Mouse (Mus musculus): ENCODE measurements around the gene Tsnax. TPM values are rescaled to one million over a fixed set of nuclear protein-coding genes. Genes with fewer than 3 reads are reported as not detected.

Gene Tsnax
- polyA plus RNA-seq, 1 experiment: 22.7 TPM

DNA sequence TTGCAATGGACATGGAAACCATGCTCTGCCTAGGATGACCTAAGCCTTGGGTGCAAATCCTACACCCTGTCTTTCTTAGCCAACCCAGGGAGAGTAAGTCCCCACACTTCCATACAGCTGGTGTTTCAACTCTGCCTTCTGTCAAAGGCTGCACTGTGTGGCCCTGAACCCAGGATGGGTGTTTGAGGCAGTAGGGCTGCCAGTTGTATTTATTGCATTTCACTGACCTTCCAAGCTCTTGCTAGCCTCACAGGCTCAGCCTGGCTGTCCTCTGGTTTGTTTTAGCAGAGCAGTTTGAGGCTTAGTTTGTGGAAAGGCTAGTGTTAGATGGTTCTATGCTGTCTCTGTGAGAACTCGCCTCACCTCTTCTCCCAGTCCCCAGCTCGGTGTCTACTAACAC, 61.8 kb downstream of the Tsnax start:
- no peak for TF ChIP-seq CTCF (IDR thresholded peaks at IDR 0.05; ENCODE audit: extremely low read depth, insufficient read depth, insufficient read length, insufficient replicate concordance)
- TF ChIP-seq POLR2A (IDR thresholded peaks at IDR 0.05; ENCODE audit: low read depth, low read length): no peak
- no peak for DNase-seq (ENCODE audit: low read depth in 1 of 2, low spot score in 2 of 2)
- WGBS: 85% methylated on average over 2 of the region's 2 CpGs

DNA sequence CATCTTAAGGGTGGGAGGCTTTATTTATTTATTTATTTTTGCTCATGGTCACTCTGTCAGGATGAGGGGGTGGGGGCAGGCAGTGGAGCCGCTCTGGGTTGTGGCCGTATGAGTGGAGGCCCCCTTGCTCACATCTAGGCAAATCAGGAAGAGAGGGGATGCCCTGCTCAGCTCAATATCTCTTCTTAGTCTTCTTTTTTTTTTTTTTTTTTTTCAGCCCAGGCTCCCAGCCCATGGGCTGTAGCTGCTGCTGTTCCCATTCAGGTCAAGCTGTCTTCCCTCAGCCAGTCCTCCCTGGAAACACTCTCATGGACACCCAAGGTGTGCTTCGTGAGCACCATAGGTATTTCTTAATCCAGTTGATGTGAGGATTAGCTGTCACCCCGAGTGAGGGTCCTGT, 62.6 kb downstream of the Tsnax start:
- 85% methylated on average over 4 of the region's 4 CpGs for WGBS
- Histone ChIP-seq H3K27me3 (ENCODE audit: control insufficient read depth, insufficient read depth, low read length) (no peaks in the 10 kb centered on the region), H3K4me1 (ENCODE audit: control insufficient read depth, insufficient read depth, insufficient read length) (no peaks in the 10 kb centered on the region), H3K4me3 (ENCODE audit: extremely low read depth, insufficient read depth, insufficient read length) (no peak overlapping the region), H3K36me3 (ENCODE audit: control insufficient read depth, insufficient read depth, low read length) (no peaks in the 10 kb centered on the region), H3K27ac (ENCODE audit: insufficient read depth, low read length) (no peak overlapping the region)
- DNase-seq (ENCODE audit: low read depth in 1 of 2, low spot score in 2 of 2): no peak
- TF ChIP-seq CTCF (IDR thresholded peaks at IDR 0.05; ENCODE audit: extremely low read depth, insufficient read depth, insufficient read length, insufficient replicate concordance): no peak
- no peak for TF ChIP-seq POLR2A (IDR thresholded peaks at IDR 0.05; ENCODE audit: low read depth, low read length)

More for the DNA sequence above, 61.8 kb downstream of the Tsnax start:
- Histone ChIP-seq H3K36me3 (ENCODE audit: control insufficient read depth, insufficient read depth, low read length) (no peaks in the 10 kb centered on the region), H3K27me3 (ENCODE audit: control insufficient read depth, insufficient read depth, low read length) (no peaks in the 10 kb centered on the region), H3K27ac (ENCODE audit: insufficient read depth, low read length) (no peak overlapping the region), H3K4me3 (ENCODE audit: extremely low read depth, insufficient read depth, insufficient read length) (no peak overlapping the region), H3K4me1 (ENCODE audit: control insufficient read depth, insufficient read depth, insufficient read length) (no peaks in the 10 kb centered on the region)

DNA sequence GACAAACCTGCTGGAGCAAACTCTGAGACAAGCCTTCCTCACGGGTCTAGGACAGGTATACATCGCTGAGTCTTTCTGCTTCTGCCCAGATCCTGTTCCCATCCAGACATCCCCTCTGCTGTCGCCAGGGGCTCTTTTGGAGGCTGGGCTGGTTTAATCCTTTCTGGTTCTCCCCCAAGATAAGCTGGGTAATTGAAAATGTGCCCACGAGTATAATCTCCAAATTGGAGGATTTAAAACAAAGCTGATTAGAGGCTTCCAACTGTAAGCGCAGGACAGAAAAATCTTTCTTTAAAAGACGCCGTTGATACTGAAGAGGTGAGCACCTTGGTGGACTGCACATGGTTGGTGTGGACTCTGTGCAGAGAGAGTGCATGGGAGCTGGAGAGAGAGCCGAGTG, 64.5 kb downstream of the Tsnax start:
- WGBS: 92% methylated on average over 8 of the region's 8 CpGs
- TF ChIP-seq POLR2A (IDR thresholded peaks at IDR 0.05; ENCODE audit: low read depth, low read length) (no peak), CTCF (IDR thresholded peaks at IDR 0.05; ENCODE audit: extremely low read depth, insufficient read depth, insufficient read length, insufficient replicate concordance) (no peak)
- Histone ChIP-seq H3K4me3 (ENCODE audit: extremely low read depth, insufficient read depth, insufficient read length) (no peak overlapping the region), H3K27me3 (ENCODE audit: control insufficient read depth, insufficient read depth, low read length) (no peaks in the 10 kb centered on the region), H3K4me1 (ENCODE audit: control insufficient read depth, insufficient read depth, insufficient read length) (no peaks in the 10 kb centered on the region), H3K36me3 (ENCODE audit: control insufficient read depth, insufficient read depth, low read length) (no peaks in the 10 kb centered on the region), H3K27ac (ENCODE audit: insufficient read depth, low read length) (no peak overlapping the region)
- no peak for DNase-seq (ENCODE audit: low read depth in 1 of 2, low spot score in 2 of 2)

DNA sequence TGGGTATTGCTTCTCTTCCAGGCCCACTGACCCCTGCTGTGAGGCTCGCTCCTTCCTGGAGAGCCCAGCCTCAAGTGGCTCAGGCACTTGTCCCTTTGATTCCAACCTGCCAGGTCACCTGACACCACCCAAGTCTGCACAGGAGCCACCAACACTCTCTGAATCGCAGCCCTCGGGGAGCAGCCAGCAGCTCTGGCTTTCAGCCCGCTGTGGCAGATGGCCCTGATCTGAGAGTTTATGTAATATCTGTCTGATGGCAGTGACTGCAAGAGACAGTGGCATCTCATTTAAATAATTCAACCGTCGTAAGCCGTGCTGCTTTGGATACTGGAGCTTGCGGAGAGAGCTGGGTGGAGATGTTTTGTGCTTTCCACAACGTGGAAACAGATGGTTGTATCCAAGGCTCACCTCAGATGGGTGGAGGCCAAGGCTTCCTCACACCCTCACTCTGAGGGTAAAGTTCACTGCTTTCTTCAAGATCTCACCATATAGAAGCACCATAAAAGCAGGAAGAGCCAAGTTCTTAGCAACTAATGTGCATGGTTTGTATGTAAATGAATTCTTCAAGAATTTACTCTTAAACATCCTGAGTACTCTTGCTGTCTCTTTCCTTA, 66.1 kb downstream of the Tsnax start:
- no peaks in the 10 kb centered on the region for H3K36me3 ChIP-seq (ENCODE audit: control insufficient read depth, insufficient read depth, low read length)
- H3K27me3 ChIP-seq (ENCODE audit: control insufficient read depth, insufficient read depth, low read length): no peaks in the 10 kb centered on the region
- no peak overlapping the region for H3K27ac ChIP-seq (ENCODE audit: insufficient read depth, low read length)
- no peak overlapping the region for H3K4me3 ChIP-seq (ENCODE audit: extremely low read depth, insufficient read depth, insufficient read length)
- peaks cover 3% of the 10 kb centered on the region; the same call in 1 of the 2 replicates for H3K4me1 ChIP-seq (ENCODE audit: control insufficient read depth, insufficient read depth, insufficient read length)
- DNase-seq (ENCODE audit: low read depth in 1 of 2, low spot score in 2 of 2): no peak
- no peak for TF ChIP-seq CTCF (IDR thresholded peaks at IDR 0.05; ENCODE audit: extremely low read depth, insufficient read depth, insufficient read length, insufficient replicate concordance)
- TF ChIP-seq POLR2A (IDR thresholded peaks at IDR 0.05; ENCODE audit: low read depth, low read length): no peak
- WGBS: 85% methylated on average over 9 of the region's 9 CpGs

DNA sequence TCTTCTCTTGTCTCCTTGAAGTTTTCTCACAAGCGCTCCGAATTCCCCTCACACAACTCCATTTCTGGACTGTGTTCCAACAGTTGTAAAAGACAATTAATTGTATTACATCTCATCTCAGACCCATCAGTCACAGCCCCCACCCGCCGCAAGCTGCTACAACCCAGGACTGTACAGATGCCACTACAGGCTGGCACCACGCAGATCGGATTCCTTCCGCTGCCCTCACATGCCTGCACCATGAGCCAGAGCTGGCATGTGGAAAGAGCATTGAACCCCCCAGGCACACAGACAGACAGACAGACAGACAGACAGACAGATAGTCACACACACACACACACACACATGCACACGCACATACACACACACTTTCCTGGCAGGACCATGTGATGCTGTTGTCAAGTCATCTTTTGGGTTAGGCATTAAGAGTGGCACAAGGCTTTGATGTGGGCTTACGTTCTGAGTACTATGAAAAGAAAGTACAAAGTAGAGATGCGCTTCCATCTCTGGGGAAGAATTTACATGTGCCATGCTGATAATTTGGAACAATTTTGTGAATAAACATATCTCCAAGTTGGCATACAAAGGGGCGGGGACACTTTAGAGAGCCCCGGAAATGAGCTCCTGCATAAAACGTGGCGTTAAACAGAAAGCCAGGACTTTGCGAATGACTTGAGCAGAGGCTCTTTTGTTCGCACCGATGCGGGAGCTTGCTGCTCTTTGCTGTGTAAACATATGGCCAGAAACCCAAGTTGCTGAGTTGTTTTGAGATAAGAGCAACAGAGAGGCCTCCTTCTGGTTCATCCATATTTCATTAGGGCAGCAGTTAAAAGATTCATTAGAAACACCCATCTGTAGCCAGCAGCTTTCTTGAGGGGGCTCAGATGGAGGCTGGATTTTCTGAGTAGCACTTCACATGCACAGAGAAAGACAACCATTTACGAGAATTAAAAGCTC, 67.9 kb downstream of the Tsnax start:
- Histone ChIP-seq H3K4me1 (ENCODE audit: control insufficient read depth, insufficient read depth, insufficient read length) (peaks cover 10% of the 10 kb centered on the region; the same call in 1 of the 2 replicates), H3K27me3 (ENCODE audit: control insufficient read depth, insufficient read depth, low read length) (no peaks in the 10 kb centered on the region), H3K27ac (ENCODE audit: insufficient read depth, low read length) (no peak overlapping the region), H3K4me3 (ENCODE audit: extremely low read depth, insufficient read depth, insufficient read length) (no peak overlapping the region), H3K36me3 (ENCODE audit: control insufficient read depth, insufficient read depth, low read length) (no peaks in the 10 kb centered on the region)
- WGBS: 88% methylated on average over 19 of the region's 19 CpGs
- no peak for DNase-seq (ENCODE audit: low read depth in 1 of 2, low spot score in 2 of 2)
- no peak for TF ChIP-seq CTCF (IDR thresholded peaks at IDR 0.05; ENCODE audit: extremely low read depth, insufficient read depth, insufficient read length, insufficient replicate concordance)
- TF ChIP-seq POLR2A (IDR thresholded peaks at IDR 0.05; ENCODE audit: low read depth, low read length): no peak

DNA sequence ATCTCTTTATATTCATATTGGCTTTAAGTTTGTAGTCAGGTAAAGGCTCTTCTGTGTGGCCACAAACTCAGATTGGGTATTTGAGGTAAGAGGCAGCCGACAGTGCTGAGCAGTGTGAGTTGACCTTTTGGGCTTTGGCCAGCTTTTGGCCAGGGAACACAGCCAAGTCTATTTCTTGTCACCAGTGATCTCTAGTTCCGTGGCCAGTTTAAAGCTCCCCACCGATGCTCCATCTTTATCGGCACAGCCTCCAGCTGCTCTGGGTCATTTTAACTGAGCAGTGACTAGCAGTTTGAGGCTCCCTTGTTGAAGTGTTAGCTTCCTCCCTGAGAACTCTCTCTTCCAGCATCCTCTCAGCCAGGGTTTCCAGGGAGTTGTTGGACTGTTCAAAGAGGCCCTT, 70.9 kb downstream of the Tsnax start:
- H3K36me3 ChIP-seq (ENCODE audit: control insufficient read depth, insufficient read depth, low read length): no peaks in the 10 kb centered on the region
- no peak overlapping the region for H3K4me3 ChIP-seq (ENCODE audit: extremely low read depth, insufficient read depth, insufficient read length)
- TF ChIP-seq CTCF (IDR thresholded peaks at IDR 0.05; ENCODE audit: extremely low read depth, insufficient read depth, insufficient read length, insufficient replicate concordance) (no peak), POLR2A (IDR thresholded peaks at IDR 0.05; ENCODE audit: low read depth, low read length) (no peak)
- WGBS: 27% methylated on average over 4 of the region's 4 CpGs
- H3K27me3 ChIP-seq (ENCODE audit: control insufficient read depth, insufficient read depth, low read length): no peaks in the 10 kb centered on the region
- DNase-seq (ENCODE audit: low read depth in 1 of 2, low spot score in 2 of 2): no peak
- peaks cover 10% of the 10 kb centered on the region; the same call in 1 of the 2 replicates for H3K4me1 ChIP-seq (ENCODE audit: control insufficient read depth, insufficient read depth, insufficient read length)
- 0 out of 2 replicates have a peak overlapping the region, but pooled peaks have one; percentile 6 for H3K27ac ChIP-seq (ENCODE audit: insufficient read depth, low read length)

Other genes with a start within 250 kb of the Tsnax start
- 0.02 TPM in 1 of 2 replicates, not detected in the other for gene Trim67, start 219.9 kb upstream of the Tsnax start, polyA plus RNA-seq (2012; rRNA removed)
- 36.0 and 42.5 TPM in 2 replicates for gene Gnpat, start 150.0 kb upstream of the Tsnax start, polyA plus RNA-seq (2012; rRNA removed)
- 8.0 and 8.2 TPM in 2 replicates for gene 2810004N23Rik, start 149.9 kb upstream of the Tsnax start, polyA plus RNA-seq (2012; rRNA removed)
- gene Exoc8, start 115.3 kb upstream of the Tsnax start, polyA plus RNA-seq (2012; rRNA removed): 6.5 and 10.5 TPM in 2 replicates
- gene Sprtn, start 115.1 kb upstream of the Tsnax start, polyA plus RNA-seq (2012; rRNA removed): 11.2 and 14.5 TPM in 2 replicates
- 12.1 and 15.2 TPM in 2 replicates for gene Egln1, start 63.7 kb upstream of the Tsnax start, polyA plus RNA-seq (2012; rRNA removed)
- gene Disc1, start 41.2 kb downstream of the Tsnax start, polyA plus RNA-seq (2012; rRNA removed): 1.6 and 1.8 TPM in 2 replicates